Mouse (Mus musculus): Measurements from ENCODE around the gene Cd160.

Gene Cd160

GRCm38 (mm10) chr3:96828984-96829383 lies at the start of gene Cd160, which contains the start of gene Pdzk1:
Gene Cd160 (minus strand): TSS chr3:96829351.
Gene Pdzk1 (plus strand): TSS chr3:96829284.
- no peak for DNase-seq (ENCODE audit: low spot score)

- DNase-seq (ENCODE audit: low spot score): no peak
Measured at GRCm38 (mm10) chr3:96874808-96875571, 45.8 kb upstream of the Cd160 start.

GRCm38 (mm10) chr3:96872501-96872900 lies 43.4 kb upstream of the Cd160 start:
- no peak for DNase-seq (ENCODE audit: low spot score)

DNA sequence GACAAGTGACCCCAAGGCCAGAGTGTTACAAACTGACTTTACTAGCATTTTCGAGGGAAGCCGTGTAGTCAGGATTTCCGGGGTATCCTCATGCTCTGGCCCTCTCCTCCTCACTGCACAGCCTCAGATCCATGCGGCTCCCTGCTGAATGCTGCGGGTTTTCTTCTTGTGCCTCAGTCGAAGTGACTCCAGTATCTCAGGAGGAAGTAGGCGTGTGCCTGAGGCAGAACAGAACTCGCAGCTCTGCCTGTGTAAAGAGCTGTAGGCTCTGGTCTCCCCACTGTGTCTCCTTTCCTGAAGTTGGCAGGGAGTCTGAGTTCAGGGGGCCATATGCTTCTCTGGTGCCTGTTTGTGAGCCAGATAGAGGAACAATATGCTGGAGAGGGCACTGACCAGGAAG lies 41.9 kb upstream of the Cd160 start:
- DNase-seq (ENCODE audit: low spot score): no peak

DNA sequence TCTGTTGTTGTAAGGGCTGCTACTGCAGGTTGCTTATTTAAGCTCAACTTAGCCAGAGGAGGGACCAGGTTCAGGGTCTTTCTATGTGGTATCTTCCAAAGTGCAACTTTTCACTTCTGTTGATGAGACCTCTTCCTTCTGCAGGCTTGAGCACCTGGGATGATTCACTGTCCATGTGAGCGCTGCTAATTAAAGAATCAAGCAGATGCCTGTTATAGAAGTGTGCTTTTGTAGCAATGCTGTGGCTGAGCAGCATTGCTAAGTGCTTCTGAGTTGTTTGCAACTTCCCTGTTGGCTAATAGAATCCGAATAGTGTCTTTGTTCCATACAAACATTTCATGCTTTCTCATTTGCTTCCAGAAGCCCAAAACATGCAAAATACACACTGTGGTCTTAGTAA lies 41.1 kb upstream of the Cd160 start:
- DNase-seq (ENCODE audit: low spot score): no peak

- no peak for DNase-seq (ENCODE audit: low spot score)
Measured at GRCm38 (mm10) chr3:96869091-96869490, 39.9 kb upstream of the Cd160 start.

DNA sequence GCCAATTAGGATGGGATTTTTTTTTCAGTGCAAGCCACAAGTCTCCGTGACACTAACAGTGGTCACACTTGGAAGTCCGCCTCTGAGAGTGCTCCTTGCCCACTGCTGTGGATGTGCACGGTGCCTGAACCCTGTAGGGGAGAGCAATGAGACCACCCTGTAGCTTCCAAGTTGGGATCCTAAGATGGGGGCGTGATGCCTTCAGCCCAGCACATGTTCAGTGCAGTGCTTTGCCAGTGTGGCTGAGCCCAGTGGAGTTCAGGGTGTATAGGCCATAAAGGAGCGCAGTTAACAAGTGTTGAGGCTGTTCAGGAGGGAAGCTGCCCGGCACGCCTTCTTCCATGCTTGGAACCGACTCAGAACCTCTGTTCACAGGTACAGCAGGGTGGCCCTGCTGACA lies 39.4 kb upstream of the Cd160 start:
- no peak for DNase-seq (ENCODE audit: low spot score)

GRCm38 (mm10) chr3:96867863-96868262 lies 38.7 kb upstream of the Cd160 start:
- no peak for DNase-seq (ENCODE audit: low spot score)

GRCm38 (mm10) chr3:96860498-96860897 lies 31.3 kb upstream of the Cd160 start:
- DNase-seq (ENCODE audit: low spot score): no peak

DNA sequence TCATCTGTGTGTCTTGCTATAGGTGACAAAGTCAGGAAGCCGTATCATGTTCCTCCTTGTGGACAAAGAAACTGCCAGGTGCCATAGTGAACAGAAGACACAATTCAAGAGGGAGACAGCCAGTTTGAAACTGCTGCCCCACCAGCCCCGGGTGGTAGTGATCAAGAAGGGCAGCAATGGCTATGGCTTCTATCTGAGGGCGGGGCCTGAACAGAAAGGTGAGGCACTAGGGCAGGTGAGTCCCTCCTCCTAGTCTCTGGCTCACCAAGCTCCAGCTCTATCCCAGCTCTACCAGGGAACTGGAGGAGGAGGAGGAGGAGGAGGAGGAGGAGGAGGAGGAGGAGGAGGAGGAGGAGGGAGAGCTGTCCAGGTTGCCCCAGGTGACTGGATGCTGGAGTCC lies 26.7 kb upstream of the Cd160 start:
- DNase-seq (ENCODE audit: low spot score): no peak

DNA sequence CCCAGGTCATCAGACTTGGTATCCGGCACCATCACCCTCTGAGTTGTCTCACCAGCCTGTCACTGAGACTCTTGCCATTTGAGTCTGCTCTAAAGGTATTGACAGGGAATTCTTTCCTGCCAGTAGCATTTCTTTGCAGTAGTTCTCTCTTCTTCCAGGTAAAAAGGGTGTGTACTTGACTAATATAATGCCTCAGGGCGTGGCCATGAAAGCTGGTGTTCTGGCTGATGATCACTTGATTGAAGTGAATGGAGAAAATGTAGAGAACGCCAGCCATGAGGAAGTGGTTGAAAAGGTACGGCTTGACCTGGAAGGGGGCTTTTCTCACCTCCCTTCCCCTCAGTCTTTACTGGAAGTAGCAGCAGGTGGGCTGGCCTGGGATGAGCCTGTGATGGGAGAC lies 25.2 kb upstream of the Cd160 start:
- DNase-seq (ENCODE audit: low spot score): no peak

DNA sequence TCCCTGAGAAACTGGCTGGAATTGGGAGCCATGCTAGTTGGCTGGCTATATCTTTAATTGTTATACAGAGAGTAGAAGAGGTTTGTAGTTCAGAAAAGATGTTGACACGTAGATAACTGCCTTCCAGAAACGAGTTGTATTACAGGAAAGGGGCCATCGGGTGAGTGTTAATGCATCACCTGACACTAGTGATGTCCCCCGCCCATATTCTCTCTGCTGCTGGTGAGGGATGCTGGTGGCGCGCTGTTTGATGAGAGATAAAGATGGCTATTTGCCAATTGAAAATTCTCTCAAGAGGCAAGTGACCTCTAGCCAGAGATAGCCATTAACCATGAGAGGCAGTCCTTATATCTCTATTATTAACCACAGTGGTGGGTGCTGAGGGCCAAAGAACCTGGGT lies 23.4 kb upstream of the Cd160 start:
- no peak for DNase-seq (ENCODE audit: low spot score)

- no peak for DNase-seq (ENCODE audit: low spot score)
Measured at GRCm38 (mm10) chr3:96849168-96849727, 20.1 kb upstream of the Cd160 start.

- DNase-seq (ENCODE audit: low spot score): no peak
Measured at GRCm38 (mm10) chr3:96848470-96848869, 19.3 kb upstream of the Cd160 start.

DNA sequence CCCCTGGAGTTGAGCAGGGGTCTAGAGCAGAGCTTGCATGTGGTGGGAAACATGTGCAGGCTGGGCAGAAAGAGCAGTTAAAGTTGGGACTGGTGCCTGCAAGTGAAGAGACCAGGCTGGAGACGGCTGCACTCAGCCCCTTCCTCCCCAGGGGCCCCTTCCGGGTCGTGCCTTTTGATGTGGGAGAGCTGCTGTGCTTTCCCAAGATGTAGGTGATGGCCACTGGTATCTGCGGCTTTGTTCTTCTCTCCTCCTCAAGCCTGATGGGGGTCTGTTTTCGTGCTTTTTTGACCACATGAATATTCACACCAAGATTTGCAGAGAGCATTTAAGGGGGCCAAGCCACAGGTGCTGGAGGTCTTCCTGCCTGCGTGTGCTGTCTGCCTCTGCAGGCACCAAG lies 18.5 kb upstream of the Cd160 start:
- no peak for DNase-seq (ENCODE audit: low spot score)

GRCm38 (mm10) chr3:96846985-96847384 lies 17.8 kb upstream of the Cd160 start:
- DNase-seq (ENCODE audit: low spot score): no peak

DNA sequence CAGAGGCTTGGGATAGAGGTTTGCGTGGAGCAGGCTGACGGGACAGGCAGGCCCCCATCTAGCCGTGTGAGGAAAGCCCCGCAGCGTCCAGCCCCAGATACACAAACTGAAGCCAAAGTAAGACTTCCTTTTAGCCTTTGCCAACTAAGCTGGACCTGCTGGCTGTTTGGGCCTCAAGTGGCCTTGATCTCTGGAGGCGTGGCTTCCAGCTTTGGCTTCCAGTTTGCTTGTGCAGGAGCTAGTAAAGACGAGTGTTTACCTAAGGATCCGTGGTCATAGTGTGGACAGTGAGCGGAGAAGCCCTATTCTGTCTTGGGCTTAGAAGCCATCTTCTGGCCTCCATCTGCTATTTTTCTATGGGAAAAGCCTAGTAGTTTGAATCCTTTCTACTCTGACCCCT lies 16.7 kb upstream of the Cd160 start:
- DNase-seq (ENCODE audit: low spot score): no peak

- no peak for DNase-seq (ENCODE audit: low spot score)
Measured at GRCm38 (mm10) chr3:96845191-96845590, 16.0 kb upstream of the Cd160 start.

GRCm38 (mm10) chr3:96838996-96839645 lies 10.0 kb upstream of the Cd160 start:
- no peak for DNase-seq (ENCODE audit: low spot score)

DNA sequence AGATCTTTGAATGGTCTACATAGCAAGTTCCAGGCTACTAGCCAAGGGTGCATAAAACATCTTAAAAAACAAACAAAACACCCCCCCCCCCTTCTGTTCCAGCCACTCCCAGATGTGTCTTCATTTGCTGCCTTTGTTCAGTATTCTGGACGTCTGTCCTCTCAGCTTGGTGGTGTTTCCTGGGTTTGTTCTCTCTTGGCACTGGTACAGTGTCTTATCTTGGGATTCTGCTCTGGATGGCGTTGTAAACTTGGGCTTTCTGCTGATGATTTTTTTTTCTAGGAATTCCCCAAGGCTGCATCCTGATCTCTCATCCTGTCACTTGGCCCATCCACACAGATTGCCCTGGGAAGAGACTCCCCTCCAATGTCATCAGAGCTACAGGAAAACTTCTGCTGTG lies 7.3 kb upstream of the Cd160 start:
- no peak for DNase-seq (ENCODE audit: low spot score)

DNA sequence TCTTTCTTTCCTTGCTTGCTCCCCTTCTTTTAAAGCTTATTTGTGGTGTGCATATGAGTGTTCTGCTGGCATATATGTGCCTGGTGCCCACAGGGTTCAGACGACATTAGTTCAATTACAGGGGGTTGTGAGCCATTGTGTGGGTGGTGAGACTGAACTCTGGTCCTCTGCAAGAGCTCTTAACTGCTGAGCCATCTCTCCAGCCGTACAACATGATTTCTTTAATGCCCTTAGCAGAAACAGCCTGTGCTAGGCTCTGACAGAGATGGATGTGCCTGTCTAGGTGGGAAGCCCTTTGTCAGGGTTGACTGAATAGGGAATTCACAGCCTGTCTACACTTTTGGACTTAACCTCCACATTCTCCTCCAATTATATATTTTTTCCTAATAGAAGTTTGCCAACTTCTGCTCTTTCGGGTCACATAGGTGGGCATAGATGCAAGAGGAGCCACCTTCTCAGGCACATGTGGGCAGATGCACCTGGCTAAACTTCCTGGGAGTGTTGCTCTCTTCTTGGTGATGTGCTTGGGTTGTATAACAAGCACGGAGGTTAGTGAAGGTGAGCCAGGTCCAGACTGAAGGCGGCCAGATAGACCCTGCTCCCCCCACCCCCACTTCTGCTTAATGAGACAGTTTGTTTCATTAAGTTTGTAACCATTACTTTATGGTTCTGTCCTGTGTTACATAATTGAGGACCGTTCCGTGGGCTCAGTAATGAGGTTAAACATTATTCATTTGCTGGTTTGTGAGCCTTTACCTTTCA lies 5.6 kb upstream of the Cd160 start:
- DNase-seq (ENCODE audit: low spot score): no peak

DNA sequence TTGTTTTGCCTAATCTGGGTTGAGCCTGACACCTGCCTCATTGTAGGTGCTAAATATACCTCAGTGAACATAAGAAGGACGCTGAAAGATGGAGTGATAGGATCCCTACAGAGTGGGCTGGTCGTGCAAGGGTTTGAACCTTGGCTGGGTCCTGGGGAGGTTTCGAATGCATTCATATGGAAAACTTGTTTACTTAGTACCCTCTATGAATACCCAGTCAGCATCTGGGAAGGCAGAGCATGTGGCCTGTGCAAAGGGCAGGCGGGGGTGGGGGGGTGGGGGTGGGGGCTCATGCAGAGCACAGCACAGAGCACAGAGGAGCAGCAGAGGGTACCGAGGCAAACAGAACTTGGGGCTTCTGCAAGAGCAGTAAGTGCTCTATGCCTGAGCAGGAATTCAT lies 3.8 kb upstream of the Cd160 start:
- DNase-seq (ENCODE audit: low spot score): no peak

GRCm38 (mm10) chr3:96829856-96830255 lies 705 bp upstream of the Cd160 start:
- DNase-seq (ENCODE audit: low spot score): no peak
